Mouse (Mus musculus) ovary, adult 18-20 months (tissue): Measurements from ENCODE around the gene Slc20a1.

ENCODE experiments used
- DNase-seq: peaks from one replicate; pipeline ENCODE4 v3.0.0; 2022; ENCODE audit warnings: low spot score, mixed read lengths

Gene Slc20a1

GRCm38 (mm10) chr2:129253631-129253970, 55.0 kb downstream of the Slc20a1 start:
- no peak for DNase-seq

GRCm38 (mm10) chr2:129254076-129254475, 55.5 kb downstream of the Slc20a1 start:
- DNase-seq, result no peak

- no peak for DNase-seq
These were observed 57.4 kb downstream of the Slc20a1 start for GRCm38 (mm10) chr2:129256006-129256405.

- no peak for DNase-seq
These were observed 59.5 kb downstream of the Slc20a1 start for GRCm38 (mm10) chr2:129258056-129258455.

GRCm38 (mm10) chr2:129258475-129259211, 60.1 kb downstream of the Slc20a1 start:
- no peak for DNase-seq

- no peak for DNase-seq
These were observed 62.1 kb downstream of the Slc20a1 start for GRCm38 (mm10) chr2:129260646-129261045.
